Mouse (Mus musculus) lung, adult 2 months (tissue): ENCODE measurements around the gene Ccdc177.

Source experiments
- CTCF ChIP-seq: fragments of 200-500 bp; IDR thresholded peaks from 2 replicates; pipeline ENCODE4 v1.5.1; 2011; ENCODE audit warnings: mild to moderate bottlenecking, low read length, control low read depth; ENCODE audit not compliant: insufficient read depth
- POLR2A ChIP-seq: fragments of 200-500 bp; IDR thresholded peaks from 2 replicates; pipeline ENCODE4 v1.6.1; 2011; ENCODE audit warnings: low read depth, mild to moderate bottlenecking, control low read depth, low read length, borderline replicate concordance; ENCODE audit errors: extremely low read depth

GRCm38 (mm10) chr12:80782190-80782589 is 21.7 kb upstream of the Ccdc177 start:
- TF ChIP-seq CTCF (no peak), POLR2A (no peak)
